Mouse (Mus musculus) layer of hippocampus, postnatal 14 days (tissue): ENCODE data around the gene Setd4. TPM values are rescaled to one million over a fixed set of nuclear protein-coding genes. Genes with fewer than 3 reads are reported as not detected.

Experiments used
- DNase-seq, 2 experiments: peaks; one replicate each; pipeline ENCODE4 v3.0.0; 2021 to 2022; ENCODE audit warnings: low spot score in 2 of 2, mixed read lengths in 1 of 2
- total RNA-seq, 2 experiments: library from RNA; stranded (reverse); gene quantifications; 2 replicates each; pipeline ENCODE4 v1.2.3; 2021

Gene Setd4
- total RNA-seq, 2 experiments from 2014 or later: 9.5 to 10.7 TPM

DNA sequence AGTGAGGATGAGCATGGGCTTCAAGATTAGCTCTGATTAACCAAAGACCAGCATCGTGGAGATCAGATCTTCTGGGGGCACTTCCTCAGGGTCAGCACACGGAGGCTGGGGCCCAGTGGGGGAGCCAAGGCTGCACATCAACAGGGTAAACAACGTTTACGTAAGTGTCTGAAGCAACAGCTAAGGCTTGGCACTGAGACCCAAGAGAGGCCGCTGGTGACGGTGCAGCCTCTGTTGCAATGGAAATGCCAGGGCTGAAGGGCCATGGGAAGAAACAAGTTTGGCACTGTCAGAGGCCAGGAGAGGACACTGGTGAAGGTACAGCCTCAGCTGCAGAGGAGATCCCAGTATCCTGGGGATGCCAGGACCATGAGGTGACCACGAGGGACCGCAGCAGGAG, 10.5 kb downstream of the Setd4 start:
- no peak for DNase-seq

DNA sequence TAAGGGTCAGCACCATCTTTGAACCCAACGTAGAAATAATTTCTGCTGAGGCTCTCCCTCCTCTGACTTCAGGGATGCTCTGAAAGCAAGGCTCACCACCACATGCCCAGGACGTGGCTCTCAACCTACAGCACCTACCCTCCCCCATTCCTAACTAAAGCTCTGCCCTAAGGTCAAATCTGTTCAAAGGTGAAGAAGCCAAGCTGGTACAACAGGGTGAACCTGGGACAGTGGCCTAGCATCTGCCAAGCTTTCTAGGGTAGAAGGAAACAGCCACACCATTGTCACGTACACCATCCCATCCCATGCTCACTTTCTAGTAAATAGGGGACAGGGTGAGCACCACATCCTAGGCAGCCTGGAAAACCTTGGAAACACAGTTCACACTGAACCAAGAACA, 11.2 kb downstream of the Setd4 start:
- DNase-seq: no peak

DNA sequence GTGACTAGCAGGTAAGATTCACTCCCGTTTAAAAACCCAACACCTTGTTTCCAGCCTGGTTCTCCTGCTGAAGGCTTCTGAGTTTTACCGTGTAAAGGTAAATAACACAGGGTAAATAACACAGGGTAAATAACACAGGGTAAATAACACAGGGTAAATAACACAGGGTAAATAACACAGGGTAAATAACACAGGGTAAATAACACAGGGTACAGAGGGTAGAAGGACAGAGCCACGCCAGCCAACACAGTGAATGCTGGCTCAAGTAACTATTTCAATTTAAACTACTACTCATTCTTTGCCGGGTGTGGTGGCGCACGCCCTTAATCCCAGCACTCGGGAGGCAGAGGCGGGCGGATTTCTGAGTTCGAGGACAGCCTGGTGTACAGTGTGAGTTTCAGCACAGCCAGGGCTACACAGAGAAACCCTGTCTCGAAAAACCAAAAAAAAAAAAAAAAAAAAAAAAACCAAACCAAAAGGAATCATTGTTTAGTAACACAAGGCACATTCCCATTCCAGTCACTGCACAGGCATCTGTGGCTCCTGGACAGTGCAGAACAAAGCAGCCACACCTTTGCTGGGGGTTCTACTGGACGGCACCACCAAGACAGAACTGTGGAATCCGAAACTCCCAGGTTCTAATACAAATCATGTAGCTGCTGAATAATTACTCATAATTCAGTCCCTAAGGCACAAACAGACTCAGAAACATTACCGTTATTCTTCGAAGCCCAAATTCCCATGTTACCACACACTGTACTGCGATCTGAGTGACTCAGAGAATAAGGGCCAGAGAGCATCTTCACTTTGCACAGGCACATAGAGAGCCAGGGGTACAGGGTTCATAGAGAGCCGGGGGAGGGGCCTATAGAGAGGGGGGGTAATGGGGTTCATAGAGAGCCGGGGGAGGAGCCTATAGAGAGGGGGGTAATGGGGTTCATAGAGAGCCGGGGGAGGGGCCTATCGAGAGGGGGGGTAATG, 12.1 kb downstream of the Setd4 start:
- DNase-seq: no peak

DNA sequence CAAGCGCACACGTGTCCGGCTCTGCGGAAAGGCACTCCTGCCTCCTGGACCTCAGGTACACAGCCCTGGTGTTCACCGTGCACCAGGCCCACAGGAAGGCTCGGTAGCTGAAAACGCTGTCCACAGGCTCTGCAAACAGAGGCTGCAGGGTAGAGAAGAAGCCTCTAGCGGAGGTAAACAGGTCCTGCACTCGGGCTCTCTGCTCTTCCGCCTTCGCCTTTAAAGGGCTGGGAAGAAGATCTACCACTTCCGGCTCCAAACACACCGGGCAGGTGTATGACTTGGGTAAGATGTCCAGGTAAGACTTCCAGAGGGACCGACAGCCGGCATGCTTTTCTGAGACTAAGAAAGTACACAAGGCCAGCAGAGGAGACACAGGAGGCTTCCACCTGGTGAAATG, 12.9 kb downstream of the Setd4 start:
- DNase-seq: no peak

DNA sequence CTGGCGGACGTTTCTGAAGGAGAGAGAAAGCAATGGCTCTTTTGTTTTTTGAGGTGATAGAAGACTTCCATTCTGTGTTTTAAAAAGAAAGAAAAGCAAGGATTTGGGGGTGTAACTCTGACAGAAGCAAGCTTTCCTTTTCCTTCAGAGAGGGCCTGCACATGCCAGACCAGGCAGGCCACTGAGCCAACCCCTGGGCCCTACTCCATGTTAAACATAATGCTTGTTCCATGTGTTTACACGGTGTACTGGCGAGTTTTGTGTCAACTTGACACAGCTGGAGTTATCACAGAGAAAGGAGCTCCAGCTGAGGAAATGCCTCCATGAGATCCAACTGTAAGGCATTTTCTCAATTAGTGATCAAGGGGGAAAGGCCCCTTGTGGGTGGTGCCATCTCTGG, 15.6 kb downstream of the Setd4 start:
- DNase-seq: no peak

DNA sequence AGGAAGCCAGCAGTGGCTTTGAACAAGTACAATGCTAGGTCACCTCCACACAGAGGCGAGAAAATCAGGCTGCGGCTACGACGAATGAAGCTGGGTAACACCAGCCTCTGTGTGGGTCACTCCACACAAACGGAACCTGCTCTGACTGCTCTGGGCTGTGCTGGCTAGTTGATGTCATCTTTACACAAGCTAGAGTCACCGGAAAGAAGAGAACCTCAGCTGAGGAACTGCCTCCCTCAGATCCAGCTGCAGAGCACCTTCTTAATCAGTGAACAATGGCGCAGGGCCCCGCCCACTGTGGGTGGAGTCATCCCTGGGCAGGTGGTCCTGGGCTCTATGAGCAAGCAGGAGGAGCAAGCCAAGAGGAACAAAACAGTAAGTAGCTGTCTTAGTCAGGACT, 17.5 kb downstream of the Setd4 start:
- no peak for DNase-seq

DNA sequence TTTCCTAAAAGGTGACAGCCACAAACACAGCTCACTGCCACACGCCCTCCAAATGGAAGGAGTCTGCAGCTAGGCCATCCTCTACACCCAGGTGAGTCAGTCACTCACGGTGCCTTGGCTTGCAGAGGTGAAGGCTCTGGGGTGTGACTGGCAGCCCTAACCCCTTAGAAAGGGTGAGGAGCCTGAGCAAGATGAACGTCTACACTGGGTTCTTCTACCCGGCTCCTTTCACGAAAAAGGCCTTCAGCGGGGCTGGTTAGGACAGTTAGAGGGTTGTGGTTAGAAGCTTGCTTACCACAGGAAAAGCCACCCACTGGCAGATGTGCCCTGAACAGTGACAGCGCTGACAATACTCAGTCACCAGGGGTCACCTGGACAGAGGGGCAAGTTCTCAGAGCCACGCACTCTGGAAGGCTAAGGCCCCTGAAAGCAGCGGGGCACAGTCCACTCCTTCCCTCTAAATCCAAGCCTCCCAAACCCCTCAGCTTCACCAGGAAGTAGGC, 18.1 kb downstream of the Setd4 start:
- DNase-seq: no peak

DNA sequence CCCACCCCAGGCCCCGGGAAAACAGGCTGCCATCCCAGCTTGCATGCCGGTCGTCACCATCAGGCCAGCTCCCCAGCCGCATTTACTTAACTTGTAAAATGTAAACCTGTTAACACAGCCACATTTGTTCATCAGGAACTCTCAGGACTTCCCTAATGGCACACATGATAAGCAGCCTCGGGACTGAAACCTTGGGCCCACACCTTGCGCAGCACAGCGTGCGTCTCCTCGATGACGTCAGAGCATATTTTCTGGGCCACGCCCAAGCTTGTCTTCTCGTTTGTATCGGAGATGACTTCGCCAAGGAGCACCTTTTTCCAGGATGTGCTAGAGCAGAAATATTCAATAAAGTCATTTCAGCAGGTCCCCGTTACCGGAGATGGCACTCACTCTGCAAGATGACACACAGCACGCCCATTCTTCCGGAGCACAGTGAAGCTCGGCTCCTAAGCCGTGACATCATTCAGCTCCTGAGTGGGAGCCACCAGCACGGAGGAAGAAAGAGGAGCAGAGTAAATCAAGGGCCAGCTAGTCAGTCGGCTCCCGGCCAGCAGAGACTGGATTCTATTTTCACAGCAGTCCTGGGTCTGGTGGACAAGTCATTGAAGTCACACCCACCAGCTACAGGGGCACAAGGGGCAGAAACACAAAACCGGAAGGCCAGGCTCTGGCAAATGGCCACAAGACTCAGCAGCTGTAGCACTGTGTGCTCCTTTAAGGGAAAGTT, 18.7 kb downstream of the Setd4 start:
- DNase-seq: no peak

DNA sequence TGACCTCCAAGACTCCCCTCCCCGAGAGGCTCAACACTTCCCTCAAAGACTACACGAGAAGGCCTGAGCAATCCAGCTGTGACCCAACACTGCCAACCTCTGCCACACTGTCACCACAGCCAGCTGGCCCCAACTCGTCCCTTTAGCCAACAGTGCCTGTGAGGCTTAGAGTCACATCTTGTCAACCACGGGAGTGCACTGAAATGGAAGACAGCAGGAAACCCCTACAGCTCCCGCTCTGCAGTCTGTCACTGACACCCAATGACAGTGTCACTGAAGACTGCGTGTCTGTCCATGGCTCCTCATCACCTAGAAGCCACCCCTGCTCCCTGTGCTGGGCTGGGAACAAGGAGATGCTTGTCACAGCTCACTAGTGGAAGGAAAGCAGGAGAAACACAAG, 22.7 kb downstream of the Setd4 start:
- no peak for DNase-seq

DNA sequence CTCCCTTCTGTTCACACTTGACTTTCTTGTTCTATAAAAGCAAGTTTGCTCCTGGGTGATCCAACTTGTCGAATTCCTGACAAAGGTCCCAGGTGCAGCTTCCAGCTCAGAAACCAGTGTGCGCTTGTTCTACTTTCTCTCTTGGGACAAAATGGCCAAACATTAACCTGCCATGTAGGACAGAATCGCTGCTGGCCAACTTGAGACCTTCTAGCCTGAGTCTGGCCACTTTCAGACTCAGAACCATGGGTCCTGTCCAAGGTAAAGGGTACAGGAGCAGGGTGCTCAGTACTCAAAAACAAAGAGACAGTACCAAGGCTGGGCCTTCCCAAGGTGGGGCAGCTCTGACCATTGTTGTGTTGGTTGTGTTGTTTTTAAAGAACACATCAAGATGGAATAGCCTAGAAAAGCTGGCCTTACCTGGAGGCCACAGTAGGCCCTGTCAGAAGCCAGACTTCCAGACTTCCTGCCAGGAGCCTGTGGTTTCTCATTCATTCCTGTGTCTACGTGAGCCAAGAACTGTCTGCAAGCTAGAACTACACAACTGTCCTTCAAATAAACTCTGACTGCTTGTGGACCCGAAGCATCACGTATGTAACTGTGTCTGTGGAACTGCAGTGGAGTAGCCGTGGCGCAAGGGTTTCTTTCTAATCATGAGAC, 25.4 kb downstream of the Setd4 start:
- no peak for DNase-seq

DNA sequence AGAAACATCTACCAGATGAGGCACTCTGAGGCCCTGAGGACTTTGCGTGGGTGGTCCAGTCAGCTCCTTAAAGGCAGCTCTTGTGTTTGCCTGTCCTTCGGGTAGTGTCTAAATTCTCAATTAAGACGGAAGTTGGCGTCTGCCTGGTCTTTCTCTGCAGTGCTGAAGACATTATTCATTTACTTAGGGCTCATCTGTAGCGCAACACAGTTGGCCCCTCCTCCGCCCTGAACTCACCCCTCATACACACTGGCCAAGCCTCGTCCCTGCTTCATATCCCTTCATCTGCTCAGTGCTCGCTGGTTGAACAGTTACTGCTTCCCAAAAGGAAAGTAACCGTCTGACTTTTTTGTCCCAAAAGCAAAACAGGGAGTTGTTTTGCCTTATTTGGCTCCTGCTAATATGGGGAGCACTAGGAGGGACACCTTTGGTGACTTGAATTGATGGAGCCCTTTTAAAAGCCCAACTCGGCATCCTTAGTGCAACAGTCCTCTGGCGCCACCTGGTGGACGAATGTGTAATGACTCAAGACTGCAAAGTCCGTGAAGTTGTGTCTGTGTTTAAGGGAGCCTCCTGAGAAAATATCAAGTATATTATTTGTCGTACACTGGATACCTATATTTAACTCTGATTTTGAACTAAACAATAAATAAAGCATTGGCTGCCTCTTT, 27.3 kb downstream of the Setd4 start:
- peak; percentile 86 to 88 for DNase-seq

DNA sequence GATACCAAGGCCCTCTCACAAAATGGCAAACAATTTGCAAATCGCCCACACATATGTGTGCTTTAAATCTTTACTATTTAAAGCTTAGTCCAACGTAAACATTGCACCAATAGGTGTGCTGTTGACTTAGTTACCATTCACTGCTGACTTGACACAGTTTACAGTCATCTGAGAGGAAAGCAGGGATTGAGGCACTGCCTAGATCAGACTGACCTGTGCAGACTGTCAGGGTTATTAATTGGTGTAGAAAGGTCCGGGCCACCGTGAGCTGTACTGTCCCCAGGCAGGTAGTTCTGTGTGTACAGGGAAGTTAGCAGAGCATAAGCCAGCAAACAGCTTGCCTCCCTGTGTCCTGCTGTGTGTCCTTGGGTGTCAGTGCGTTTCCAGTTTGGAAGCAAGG, 28.3 kb downstream of the Setd4 start:
- no peak for DNase-seq

DNA sequence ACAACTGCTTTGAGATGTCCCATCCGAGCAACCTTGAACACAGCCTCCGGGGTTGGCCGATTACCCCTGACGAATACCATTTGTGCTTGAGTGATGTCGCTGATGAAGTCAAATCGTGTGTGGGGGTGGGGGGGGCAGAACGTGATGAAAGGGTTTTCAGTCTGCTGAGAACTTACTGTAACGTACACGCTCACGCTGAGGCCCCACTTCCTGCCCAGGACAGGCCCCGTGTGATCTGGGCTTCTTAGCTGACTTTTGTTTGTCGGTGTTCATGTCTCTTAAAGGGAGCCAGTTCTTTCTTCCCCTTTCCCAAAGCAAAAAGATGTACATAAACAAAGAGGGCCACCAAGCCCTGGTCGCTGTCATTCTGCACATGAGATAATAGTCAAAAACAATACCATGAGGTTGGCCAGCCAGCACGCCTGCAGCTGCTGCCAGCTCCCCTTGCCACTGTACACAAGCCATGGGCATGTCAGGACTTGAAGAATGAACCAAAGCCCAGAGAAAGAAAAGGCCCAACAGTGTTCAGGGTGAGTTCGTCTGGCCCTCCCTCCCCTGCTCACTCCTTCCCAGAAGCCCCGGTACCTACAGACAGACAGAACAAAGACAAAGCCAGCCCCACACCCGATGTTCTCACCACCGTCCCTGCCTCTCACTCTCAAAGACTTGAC, 29.2 kb downstream of the Setd4 start:
- no peak for DNase-seq

DNA sequence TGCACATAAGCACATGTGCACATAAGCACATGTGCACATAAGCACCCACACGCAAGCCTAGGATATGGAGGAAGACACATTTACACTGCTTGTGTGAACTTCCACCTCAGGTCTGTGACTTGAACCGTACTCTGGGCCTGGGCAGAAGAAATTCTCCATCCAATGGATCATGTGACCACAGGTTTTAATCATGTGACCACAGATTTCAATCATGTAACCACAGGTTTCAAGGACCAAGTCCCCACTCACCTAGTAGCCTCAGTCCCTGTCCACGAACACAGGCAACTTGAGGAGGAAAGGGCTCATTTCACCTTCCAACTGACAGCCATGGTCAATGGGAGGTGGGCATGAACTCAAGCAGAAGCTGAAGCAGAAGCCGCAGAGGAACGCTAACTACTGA, 30.4 kb downstream of the Setd4 start:
- DNase-seq: no peak

DNA sequence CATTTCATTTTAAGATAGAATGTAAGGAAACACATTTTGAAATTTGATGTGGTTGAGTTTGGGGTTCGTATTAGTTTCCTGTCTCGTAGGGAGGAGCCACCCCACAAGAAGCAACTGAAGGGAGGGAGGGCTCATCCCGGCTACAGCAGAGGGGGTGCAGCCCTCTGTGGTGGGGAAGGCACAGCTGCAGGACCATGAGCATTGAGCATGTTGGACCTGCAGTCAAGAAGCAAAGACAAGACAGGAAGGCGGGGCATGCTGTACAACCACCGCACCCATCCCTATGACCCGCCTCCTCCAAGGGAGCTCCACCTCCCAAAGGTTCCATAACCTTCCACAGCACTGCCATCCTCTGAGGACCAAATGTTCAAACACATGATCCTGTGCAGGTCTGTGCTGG, 31.5 kb downstream of the Setd4 start:
- DNase-seq: no peak

DNA sequence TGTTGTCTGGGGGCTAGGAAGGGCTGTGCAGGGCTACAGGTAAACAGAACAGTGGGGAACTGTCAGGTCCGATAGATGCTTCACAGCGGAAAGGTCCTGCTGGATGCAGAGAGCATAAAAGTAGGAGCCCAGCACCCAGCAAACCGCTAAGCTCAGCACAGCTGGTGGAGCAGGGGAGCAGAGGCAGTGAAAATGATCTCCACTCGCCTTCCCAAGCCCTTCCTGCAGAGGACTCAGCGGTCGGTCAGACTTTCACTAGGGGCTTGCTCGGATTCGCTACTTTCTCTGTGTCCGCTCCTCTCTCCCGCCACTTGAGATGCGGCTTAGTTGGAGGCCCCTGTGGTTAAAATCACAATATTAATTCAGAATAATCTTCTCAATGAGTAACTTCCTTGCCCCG, 45.4 kb downstream of the Setd4 start:
- no peak for DNase-seq

DNA sequence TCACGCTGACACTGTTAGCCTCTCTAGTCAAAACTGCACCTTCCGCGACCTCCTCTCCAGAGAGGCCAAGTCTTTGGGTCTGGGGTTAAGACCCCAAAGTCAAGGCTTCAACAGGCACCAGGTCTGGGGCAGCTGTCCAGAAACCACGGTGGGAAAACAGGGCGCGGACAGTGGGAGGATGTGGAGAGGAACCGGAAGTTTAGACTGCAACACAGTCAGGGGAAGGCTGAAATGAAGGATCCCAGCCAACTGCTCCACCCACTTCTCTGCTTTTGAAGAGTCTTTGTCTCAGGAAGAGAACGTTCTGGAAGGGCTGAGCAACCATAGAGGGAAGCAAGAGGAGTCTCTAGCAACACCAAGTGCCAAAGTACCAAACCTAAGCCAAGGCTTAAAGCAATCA, 46.2 kb downstream of the Setd4 start:
- DNase-seq: no peak

DNA sequence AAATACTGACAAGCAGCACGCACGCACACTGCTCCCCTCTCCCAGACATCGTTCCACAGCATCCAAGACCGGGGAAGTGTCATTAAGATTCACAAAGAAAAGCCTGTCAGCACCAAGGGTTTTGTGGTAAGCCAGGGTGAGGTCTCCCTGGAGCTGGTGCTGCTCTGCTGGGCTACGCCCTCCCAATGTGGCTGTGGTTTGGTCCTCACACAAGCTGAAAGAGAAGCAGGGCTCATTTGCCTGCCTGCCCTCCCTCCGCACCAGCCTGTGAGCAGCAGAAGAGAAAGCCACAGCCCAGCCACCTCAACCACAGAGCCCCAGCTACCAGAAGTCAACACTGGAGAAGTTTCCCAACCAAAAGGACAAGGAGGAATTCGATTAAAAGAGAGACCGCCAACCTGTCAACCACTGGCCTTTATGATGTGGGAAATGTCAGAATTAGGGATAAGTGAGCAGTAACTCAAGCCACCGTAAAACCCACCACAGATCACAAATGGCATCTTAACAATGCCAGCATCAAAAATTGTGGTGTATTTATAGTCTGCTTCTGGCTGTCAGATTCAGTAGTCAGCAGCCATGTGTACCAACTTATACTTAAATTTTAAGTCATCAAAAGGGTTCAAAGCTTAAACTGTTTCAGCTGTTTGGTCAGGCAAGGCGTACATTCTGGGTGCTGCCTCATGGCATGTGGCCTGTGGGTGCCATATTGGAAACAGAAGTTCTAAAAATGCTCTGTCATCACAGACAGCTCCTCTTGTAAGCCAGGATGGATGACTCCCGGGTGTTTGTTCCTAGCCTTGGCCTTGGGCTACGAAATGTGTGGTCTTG, 51.0 kb downstream of the Setd4 start:
- DNase-seq: no peak

DNA sequence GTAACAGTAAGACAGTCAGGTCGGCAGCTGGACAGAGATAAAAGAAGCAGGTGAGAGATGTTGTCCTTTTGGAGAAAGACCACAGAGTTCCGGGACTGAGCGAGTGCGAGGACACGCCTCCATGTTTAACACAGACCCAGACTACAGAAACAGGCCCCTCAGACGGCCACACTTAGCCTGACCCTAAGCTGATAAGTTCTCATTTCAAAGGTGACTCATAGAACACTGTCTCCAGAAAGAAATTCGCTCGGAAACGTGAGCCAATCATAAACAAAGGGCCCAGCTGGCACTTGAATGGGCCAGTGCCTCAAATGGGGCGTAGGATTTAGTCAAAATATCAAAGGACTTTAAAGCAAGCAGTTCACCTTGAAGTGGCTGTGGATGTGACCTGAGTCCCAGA, 54.6 kb downstream of the Setd4 start:
- DNase-seq: no peak

DNA sequence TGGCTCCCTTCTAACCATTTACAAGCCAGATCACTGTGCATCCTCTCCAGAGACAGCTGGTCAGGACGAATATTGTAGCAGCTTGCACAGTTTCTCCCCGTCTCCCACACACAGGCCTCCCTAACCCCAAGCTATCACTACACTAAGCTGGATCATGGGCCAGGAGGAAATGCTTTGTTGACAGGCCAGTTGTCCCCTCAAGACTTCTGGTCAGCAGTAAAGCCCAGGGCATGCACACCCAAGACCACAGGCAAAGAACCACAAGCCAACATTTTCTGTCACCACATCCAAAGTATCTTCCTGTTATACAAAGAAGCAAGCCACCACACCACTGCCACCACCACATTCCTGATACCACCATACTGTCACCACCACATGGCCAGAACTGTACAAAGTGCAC, 55.8 kb downstream of the Setd4 start:
- peak in 1 of 2 experiments; percentile 12 for DNase-seq
